Mouse (Mus musculus) fat pad, adult 2 months (tissue): ENCODE measurements around the gene Pin1rt1.

Experiments used
- DNase-seq: peaks from one replicate; pipeline ENCODE4 v3.0.0-alpha.2; 2011; ENCODE audit warnings: low read depth, low spot score; ENCODE audit errors: extremely low read depth

Gene Pin1rt1

GRCm38 (mm10) chr2:104714254-104714691, 1.9 kb downstream of the Pin1rt1 start:
- DNase-seq = no peak

- DNase-seq = no peak
Measured at GRCm38 (mm10) chr2:104712486-104712809, 3.7 kb downstream of the Pin1rt1 start.

GRCm38 (mm10) chr2:104711585-104712485, 4.3 kb downstream of the Pin1rt1 start, which contains the start of gene Tcp11l1:
TSS of gene Tcp11l1 (minus strand) at chr2:104712169.
- DNase-seq = no peak

GRCm38 (mm10) chr2:104710670-104711370, 5.4 kb downstream of the Pin1rt1 start:
- DNase-seq = no peak

- DNase-seq = no peak
Measured at GRCm38 (mm10) chr2:104709786-104710337, 6.3 kb downstream of the Pin1rt1 start.

GRCm38 (mm10) chr2:104704355-104704754, 11.8 kb downstream of the Pin1rt1 start:
- DNase-seq = no peak

GRCm38 (mm10) chr2:104703158-104703557, 13.0 kb downstream of the Pin1rt1 start:
- DNase-seq = no peak

- peak; percentile 69 for DNase-seq
Measured at GRCm38 (mm10) chr2:104699659-104700058, 16.5 kb downstream of the Pin1rt1 start.

GRCm38 (mm10) chr2:104692551-104692950, 23.6 kb downstream of the Pin1rt1 start:
- no peak for DNase-seq

- DNase-seq = no peak
Measured at GRCm38 (mm10) chr2:104690720-104691119, 25.5 kb downstream of the Pin1rt1 start.

GRCm38 (mm10) chr2:104688724-104689123, 27.5 kb downstream of the Pin1rt1 start:
- DNase-seq = no peak

- no peak for DNase-seq
Measured at GRCm38 (mm10) chr2:104688321-104688720, 27.9 kb downstream of the Pin1rt1 start.

GRCm38 (mm10) chr2:104687261-104687660, 28.9 kb downstream of the Pin1rt1 start:
- DNase-seq = no peak

GRCm38 (mm10) chr2:104685418-104685817, 30.8 kb downstream of the Pin1rt1 start:
- no peak for DNase-seq

GRCm38 (mm10) chr2:104684771-104685170, 31.4 kb downstream of the Pin1rt1 start:
- no peak for DNase-seq

GRCm38 (mm10) chr2:104677326-104677725, 38.9 kb downstream of the Pin1rt1 start:
- no peak for DNase-seq

GRCm38 (mm10) chr2:104671724-104672123, 44.5 kb downstream of the Pin1rt1 start:
- no peak for DNase-seq

GRCm38 (mm10) chr2:104669122-104669804, 46.9 kb downstream of the Pin1rt1 start:
- DNase-seq = no peak
